In genomic region chr2:113398872-113399271, GRCm38 (mm10) we compare ENCODE assay signal across 13 mouse cellular contexts.
DNase-seq lines count a peak whose midpoint lies in the region; ATAC-seq and TF ChIP-seq lines count a peak whose summit lies in the region.
"Had no signal": no experiment of that assay in that cellular context is flagged by ENCODE, and none has a peak within 500 bp of the region (broad histone marks: within the 10 kb centered on the region; RNA-seq: fewer than 3 reads in every experiment).

No protein-coding gene starts in this region.

- no peak overlapping the region for H3K4me2 ChIP-seq in lung, postnatal 0 days (replicated peaks; ENCODE audit: low read depth, low read length)
- H3K4me2 ChIP-seq: heart, embryonic 15.5 days; hindbrain, embryonic 15.5 days; liver, embryonic 11.5 days; neural tube, embryonic 13.5 days had no signal

- TF ChIP-seq EP300 in lung, postnatal 0 days (IDR thresholded peaks at IDR 0.05) = no peak

- peak; percentile 39; the same call in 1 of the 2 replicates for TF ChIP-seq CTCF in lung, postnatal 0 days (IDR thresholded peaks at IDR 0.05)
- TF ChIP-seq CTCF in lung, adult 2 months (IDR thresholded peaks at IDR 0.05; ENCODE audit: insufficient read depth, low read length) = no peak

- ATAC-seq in lung, postnatal 0 days = no peak
- peak; percentile 45 for ATAC-seq in megakaryocyte progenitor cell, adult 5-6 weeks (replicated peaks; ENCODE audit: poor library complexity)

- no peak for TF ChIP-seq POLR2A in lung, adult 2 months (IDR thresholded peaks at IDR 0.05; ENCODE audit: borderline replicate concordance, extremely low read depth, low read depth, low read length)

- DNase-seq in kidney, adult 9 months = peak; percentile 42
- DNase-seq in kidney, postnatal 4 days = no peak
- DNase-seq in lung, postnatal 0 days (ENCODE audit: low spot score) = peak; percentile 13
- no peak for DNase-seq in lung, adult 2 months
- DNase-seq in brain, adult 2 months (ENCODE audit: low read depth, low spot score) = peak; percentile 47
- DNase-seq in c-Kit-positive CD71-positive TER-119-positive erythroid progenitor cells, embryonic 14.5 days (ENCODE audit: low spot score) = no peak
- DNase-seq: adrenal gland, postnatal 14 days; lung, postnatal 14 days had no signal

- H3K9me3 ChIP-seq in lung, postnatal 0 days (ENCODE audit: low read length) = no peaks in the 10 kb centered on the region
- H3K9me3 ChIP-seq: heart, embryonic 15.5 days; hindbrain, embryonic 15.5 days; neural tube, embryonic 13.5 days had no signal

- H3K9ac ChIP-seq in lung, postnatal 0 days (replicated peaks; ENCODE audit: low read depth) = no peak overlapping the region
- H3K9ac ChIP-seq: heart, embryonic 15.5 days; hindbrain, embryonic 15.5 days; neural tube, embryonic 13.5 days had no signal

- no peak overlapping the region for H3K27ac ChIP-seq in lung, postnatal 0 days (ENCODE audit: low read length)
- H3K27ac ChIP-seq: hindbrain, embryonic 15.5 days; neural tube, embryonic 13.5 days had no signal

- WGBS in lung, postnatal 0 days = 51% methylated on average over 7 of the region's 7 CpGs
- WGBS in lung, adult 2 months = 67% methylated on average over 7 of the region's 7 CpGs

- H3K36me3 ChIP-seq in lung, postnatal 0 days (ENCODE audit: insufficient read depth, low read length) = no peaks in the 10 kb centered on the region
- H3K36me3 ChIP-seq: heart, embryonic 15.5 days; hindbrain, embryonic 15.5 days; neural tube, embryonic 13.5 days had no signal

- H3K4me3 ChIP-seq in lung, postnatal 0 days (ENCODE audit: low read depth, low read length) = no peak overlapping the region
- no peak overlapping the region for H3K4me3 ChIP-seq in lung, adult 2 months (replicated peaks; ENCODE audit: extremely low read depth, low read depth, low read length)
- H3K4me3 ChIP-seq: heart, embryonic 15.5 days; hindbrain, embryonic 15.5 days; neural tube, embryonic 13.5 days had no signal

- no peaks in the 10 kb centered on the region for H3K4me1 ChIP-seq in lung, postnatal 0 days (ENCODE audit: insufficient read depth, low read depth, low read length)
- peaks cover 5% of the 10 kb centered on the region; the same call in 1 of the 2 replicates for H3K4me1 ChIP-seq in lung, adult 2 months (ENCODE audit: control insufficient read depth, insufficient read depth, low read length)
- H3K4me1 ChIP-seq: hindbrain, embryonic 15.5 days had no signal

- no peaks in the 10 kb centered on the region for H3K27me3 ChIP-seq in lung, postnatal 0 days (replicated peaks; ENCODE audit: insufficient read depth, low read length)
- H3K27me3 ChIP-seq: heart, embryonic 15.5 days; hindbrain, embryonic 15.5 days; neural tube, embryonic 13.5 days had no signal

Comparison
In these comparisons a context has a peak if more than half of its experiments do, and no peak if none do; other contexts are left out.
1. DNase-seq: peak in kidney, adult 9 months (single experiment), lung, postnatal 0 days (single experiment) and brain, adult 2 months (single experiment); none in kidney, postnatal 4 days (0 of 2), lung, adult 2 months (single experiment) and c-Kit-positive CD71-positive TER-119-positive erythroid progenitor cells, embryonic 14.5 days (single experiment).